Mouse (Mus musculus): Measurements from ENCODE around the gene Lrrc59. TPM values are rescaled to one million over a fixed set of nuclear protein-coding genes. Genes with fewer than 3 reads are reported as not detected.
A peak's percentile ranks its signal among the peaks of the same experiment; 100 is the strongest.

The Lrrc59 gene
- polyA plus RNA-seq, 1 experiment from 2014 or later = 205 TPM

- Histone ChIP-seq H3K4me2 (ENCODE audit: low read depth, low read length) (no peak overlapping the region), H3K4me1 (ENCODE audit: control insufficient read depth, insufficient read depth, low read length) (no peaks in the 10 kb centered on the region), H3K36me3 (ENCODE audit: control insufficient read depth, insufficient read depth, low read length) (no peaks in the 10 kb centered on the region), H3K9me3 (ENCODE audit: control insufficient read depth, low read length) (no peaks in the 10 kb centered on the region), H3K27ac (replicated peaks; ENCODE audit: low read depth, low read length) (no peak overlapping the region), H3K27me3 (replicated peaks; ENCODE audit: control insufficient read depth, insufficient read depth, low read length) (no peaks in the 10 kb centered on the region), H3K9ac (ENCODE audit: low read depth, low read length) (no peak overlapping the region), H3K4me3 (ENCODE audit: low read depth, low read length) (no peak overlapping the region)
- ATAC-seq (ENCODE audit: low read depth) (no peak), DNase-seq (ENCODE audit: low spot score) (no peak)
These were observed 8.1 kb upstream of the Lrrc59 start for GRCm38 (mm10) chr11:94621458-94621852.

DNA sequence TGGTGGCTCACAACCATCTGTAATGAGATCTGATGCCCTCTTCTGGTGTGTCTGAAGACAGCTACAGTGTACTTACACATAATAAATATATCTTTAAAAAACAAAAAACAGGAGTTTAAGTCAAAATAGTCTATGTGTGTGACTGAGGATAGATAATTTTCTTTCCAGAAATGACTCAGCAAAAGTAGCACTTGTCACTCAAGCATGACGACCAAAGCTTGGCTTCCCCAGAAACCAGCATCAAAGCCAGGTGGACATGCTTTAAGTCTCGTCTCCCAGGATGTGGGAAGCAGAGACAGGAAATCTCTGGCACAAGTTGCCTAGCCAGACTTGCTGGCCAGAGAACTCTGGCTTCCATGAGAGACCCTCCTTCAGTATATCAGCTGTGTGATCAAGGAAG lies 7.4 kb upstream of the Lrrc59 start:
- H3K27me3 ChIP-seq (replicated peaks; ENCODE audit: control insufficient read depth, insufficient read depth, low read length) = no peaks in the 10 kb centered on the region
- H3K9ac ChIP-seq (ENCODE audit: low read depth, low read length) = no peak overlapping the region
- no peaks in the 10 kb centered on the region for H3K9me3 ChIP-seq (ENCODE audit: control insufficient read depth, low read length)
- H3K4me1 ChIP-seq (ENCODE audit: control insufficient read depth, insufficient read depth, low read length) = no peaks in the 10 kb centered on the region
- H3K4me2 ChIP-seq (ENCODE audit: low read depth, low read length) = no peak overlapping the region
- WGBS = 74% methylated on average over 2 of the region's 2 CpGs
- H3K27ac ChIP-seq (replicated peaks; ENCODE audit: low read depth, low read length) = no peak overlapping the region
- ATAC-seq (ENCODE audit: low read depth) (no peak), DNase-seq (ENCODE audit: low spot score) (no peak)
- H3K36me3 ChIP-seq (ENCODE audit: control insufficient read depth, insufficient read depth, low read length) = no peaks in the 10 kb centered on the region
- H3K4me3 ChIP-seq (ENCODE audit: low read depth, low read length) = no peak overlapping the region

GRCm38 (mm10) chr11:94629884-94630198 lies 274 bp downstream of the Lrrc59 start:
- H3K4me3 ChIP-seq (ENCODE audit: low read depth, low read length) = peak overlapping the region; percentile 74
- peaks cover 29% of the 10 kb centered on the region for H3K36me3 ChIP-seq (ENCODE audit: control insufficient read depth, insufficient read depth, low read length)
- H3K4me1 ChIP-seq (ENCODE audit: control insufficient read depth, insufficient read depth, low read length) = peaks cover 8% of the 10 kb centered on the region; the same call in 1 of the 2 replicates
- peak overlapping the region; percentile 79 for H3K4me2 ChIP-seq (ENCODE audit: low read depth, low read length)
- peak overlapping the region; percentile 76 for H3K27ac ChIP-seq (replicated peaks; ENCODE audit: low read depth, low read length)
- peak overlapping the region; percentile 87 for H3K9ac ChIP-seq (ENCODE audit: low read depth, low read length)
- ATAC-seq (ENCODE audit: low read depth) (0 out of 2 replicates have a peak, but pooled peaks have one; percentile 30), DNase-seq (ENCODE audit: low spot score) (no peak)
- WGBS = 0% methylated on average over 20 of the region's 28 CpGs
- no peaks in the 10 kb centered on the region for H3K9me3 ChIP-seq (ENCODE audit: control insufficient read depth, low read length)
- no peaks in the 10 kb centered on the region for H3K27me3 ChIP-seq (replicated peaks; ENCODE audit: control insufficient read depth, insufficient read depth, low read length)

- H3K27ac ChIP-seq (replicated peaks; ENCODE audit: low read depth, low read length) = peak overlapping the region; percentile 76
- no peaks in the 10 kb centered on the region for H3K27me3 ChIP-seq (replicated peaks; ENCODE audit: control insufficient read depth, insufficient read depth, low read length)
- 12% methylated on average over 26 of the region's 26 CpGs for WGBS
- H3K4me2 ChIP-seq (ENCODE audit: low read depth, low read length) = peak overlapping the region; percentile 79
- DNase-seq (ENCODE audit: low spot score) (peak; percentile 54), ATAC-seq (ENCODE audit: low read depth) (0 out of 2 replicates have a peak, but pooled peaks have one; percentile 5)
- H3K9ac ChIP-seq (ENCODE audit: low read depth, low read length) = peak overlapping the region; percentile 87
- peaks cover 8% of the 10 kb centered on the region; the same call in 1 of the 2 replicates for H3K4me1 ChIP-seq (ENCODE audit: control insufficient read depth, insufficient read depth, low read length)
- no peaks in the 10 kb centered on the region for H3K9me3 ChIP-seq (ENCODE audit: control insufficient read depth, low read length)
- H3K4me3 ChIP-seq (ENCODE audit: low read depth, low read length) = peak overlapping the region; percentile 74
- H3K36me3 ChIP-seq (ENCODE audit: control insufficient read depth, insufficient read depth, low read length) = peaks cover 35% of the 10 kb centered on the region
These were observed 838 bp downstream of the Lrrc59 start for GRCm38 (mm10) chr11:94630199-94631011.

GRCm38 (mm10) chr11:94631969-94632368 lies 2.4 kb downstream of the Lrrc59 start:
- Histone ChIP-seq H3K4me1 (ENCODE audit: control insufficient read depth, insufficient read depth, low read length) (peaks cover 8% of the 10 kb centered on the region; the same call in 1 of the 2 replicates), H3K9ac (ENCODE audit: low read depth, low read length) (no peak overlapping the region), H3K36me3 (ENCODE audit: control insufficient read depth, insufficient read depth, low read length) (peaks cover 50% of the 10 kb centered on the region), H3K27ac (replicated peaks; ENCODE audit: low read depth, low read length) (no peak overlapping the region), H3K27me3 (replicated peaks; ENCODE audit: control insufficient read depth, insufficient read depth, low read length) (no peaks in the 10 kb centered on the region), H3K4me2 (ENCODE audit: low read depth, low read length) (no peak overlapping the region), H3K9me3 (ENCODE audit: control insufficient read depth, low read length) (no peaks in the 10 kb centered on the region), H3K4me3 (ENCODE audit: low read depth, low read length) (no peak overlapping the region)
- 95% methylated on average over 5 of the region's 5 CpGs for WGBS
- no peak for DNase-seq (ENCODE audit: low spot score)
- no peak for ATAC-seq (ENCODE audit: low read depth)

DNA sequence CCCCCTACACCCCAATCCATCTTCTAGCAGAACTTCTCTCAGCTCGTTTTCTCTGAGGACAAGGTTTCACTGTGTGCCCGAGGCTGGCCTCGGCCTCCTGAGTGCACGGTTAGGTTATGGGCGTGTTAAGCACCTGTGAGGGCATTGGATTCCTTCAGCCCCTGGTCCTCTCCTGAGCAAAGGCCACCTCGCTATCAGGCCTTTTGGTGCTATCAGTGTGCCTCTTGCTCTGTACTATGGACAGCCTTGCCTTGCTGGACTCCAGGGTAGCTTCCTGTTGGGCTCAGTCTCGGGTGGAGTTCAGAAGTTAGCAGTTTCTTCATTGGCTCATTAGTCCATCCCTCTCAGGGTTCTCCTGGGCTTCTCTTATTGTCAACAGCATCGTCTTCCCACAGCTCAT lies 3.4 kb downstream of the Lrrc59 start:
- Histone ChIP-seq H3K4me2 (ENCODE audit: low read depth, low read length) (no peak overlapping the region), H3K4me1 (ENCODE audit: control insufficient read depth, insufficient read depth, low read length) (peaks cover 8% of the 10 kb centered on the region; the same call in 1 of the 2 replicates), H3K4me3 (ENCODE audit: low read depth, low read length) (no peak overlapping the region), H3K27ac (replicated peaks; ENCODE audit: low read depth, low read length) (no peak overlapping the region), H3K36me3 (ENCODE audit: control insufficient read depth, insufficient read depth, low read length) (peaks cover 61% of the 10 kb centered on the region), H3K27me3 (replicated peaks; ENCODE audit: control insufficient read depth, insufficient read depth, low read length) (no peaks in the 10 kb centered on the region), H3K9me3 (ENCODE audit: control insufficient read depth, low read length) (no peaks in the 10 kb centered on the region), H3K9ac (ENCODE audit: low read depth, low read length) (no peak overlapping the region)
- DNase-seq (ENCODE audit: low spot score) = no peak
- WGBS = 88% methylated on average over 8 of the region's 8 CpGs
- ATAC-seq (ENCODE audit: low read depth) = no peak

DNA sequence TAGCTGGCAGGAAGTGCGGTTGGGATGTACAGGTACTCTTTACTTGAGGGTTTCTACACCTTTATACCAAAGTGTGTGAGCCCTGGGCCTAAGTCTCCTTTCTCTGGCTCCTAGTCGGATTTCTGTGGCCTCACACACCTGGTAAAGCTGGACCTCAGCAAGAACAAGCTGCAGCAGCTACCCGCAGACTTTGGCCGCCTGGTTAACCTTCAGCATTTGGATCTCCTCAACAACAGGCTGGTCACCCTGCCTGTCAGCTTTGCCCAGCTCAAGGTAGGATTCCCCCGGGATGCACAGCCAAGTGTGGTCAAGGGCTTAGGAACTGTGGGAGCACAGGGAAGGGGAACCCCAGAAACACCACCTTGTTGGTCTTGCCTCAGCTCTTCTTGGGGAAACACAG lies 4.9 kb downstream of the Lrrc59 start:
- 89% methylated on average over 5 of the region's 5 CpGs for WGBS
- H3K9me3 ChIP-seq (ENCODE audit: control insufficient read depth, low read length) = no peaks in the 10 kb centered on the region
- H3K4me2 ChIP-seq (ENCODE audit: low read depth, low read length) = no peak overlapping the region
- H3K4me1 ChIP-seq (ENCODE audit: control insufficient read depth, insufficient read depth, low read length) = peaks cover 8% of the 10 kb centered on the region; the same call in 1 of the 2 replicates
- ATAC-seq (ENCODE audit: low read depth) = no peak
- DNase-seq (ENCODE audit: low spot score) = no peak
- no peaks in the 10 kb centered on the region for H3K27me3 ChIP-seq (replicated peaks; ENCODE audit: control insufficient read depth, insufficient read depth, low read length)
- H3K36me3 ChIP-seq (ENCODE audit: control insufficient read depth, insufficient read depth, low read length) = peaks cover 75% of the 10 kb centered on the region
- H3K27ac ChIP-seq (replicated peaks; ENCODE audit: low read depth, low read length) = no peak overlapping the region
- no peak overlapping the region for H3K4me3 ChIP-seq (ENCODE audit: low read depth, low read length)
- H3K9ac ChIP-seq (ENCODE audit: low read depth, low read length) = no peak overlapping the region

GRCm38 (mm10) chr11:94644461-94645219 lies 15.1 kb downstream of the Lrrc59 start:
- Histone ChIP-seq H3K4me3 (ENCODE audit: low read depth, low read length) (no peak overlapping the region), H3K27me3 (replicated peaks; ENCODE audit: control insufficient read depth, insufficient read depth, low read length) (no peaks in the 10 kb centered on the region), H3K4me2 (ENCODE audit: low read depth, low read length) (no peak overlapping the region), H3K9me3 (ENCODE audit: control insufficient read depth, low read length) (no peaks in the 10 kb centered on the region), H3K27ac (replicated peaks; ENCODE audit: low read depth, low read length) (no peak overlapping the region), H3K4me1 (ENCODE audit: control insufficient read depth, insufficient read depth, low read length) (no peaks in the 10 kb centered on the region), H3K9ac (ENCODE audit: low read depth, low read length) (no peak overlapping the region), H3K36me3 (ENCODE audit: control insufficient read depth, insufficient read depth, low read length) (peaks cover 78% of the 10 kb centered on the region)
- ATAC-seq (ENCODE audit: low read depth) = no peak
- 90% methylated on average over 8 of the region's 8 CpGs for WGBS
- DNase-seq (ENCODE audit: low spot score) = no peak
